Mouse (Mus musculus): ENCODE data around the gene Efcab7.

Gene Efcab7

GRCm38 (mm10) chr4:99944606-99945005, 115.6 kb downstream of the Efcab7 start:
- DNase-seq (ENCODE audit: low spot score), result no peak

- DNase-seq (ENCODE audit: low spot score), result no peak
Observed at GRCm38 (mm10) chr4:99945011-99945410, 116.0 kb downstream of the Efcab7 start.

DNA sequence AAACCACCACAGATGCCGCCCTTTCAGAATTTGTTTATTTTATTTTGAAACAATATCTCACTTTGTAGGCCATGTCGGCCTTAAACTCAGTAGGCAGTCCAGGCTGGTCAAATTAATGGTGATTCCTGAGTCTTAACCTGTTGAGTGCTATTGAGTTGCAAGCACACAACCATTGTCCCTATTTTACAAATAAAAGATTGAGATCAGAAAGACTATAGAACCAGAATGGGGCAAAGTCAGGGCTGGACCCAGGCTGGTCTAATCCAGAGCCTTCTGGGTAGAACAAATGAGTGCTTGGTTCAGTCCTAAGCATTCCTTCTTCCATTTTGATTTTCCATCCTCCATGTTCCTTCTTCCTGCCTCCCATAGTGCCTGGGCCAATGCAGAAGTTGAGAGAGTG, 117.5 kb downstream of the Efcab7 start:
- DNase-seq (ENCODE audit: low spot score), result no peak

DNA sequence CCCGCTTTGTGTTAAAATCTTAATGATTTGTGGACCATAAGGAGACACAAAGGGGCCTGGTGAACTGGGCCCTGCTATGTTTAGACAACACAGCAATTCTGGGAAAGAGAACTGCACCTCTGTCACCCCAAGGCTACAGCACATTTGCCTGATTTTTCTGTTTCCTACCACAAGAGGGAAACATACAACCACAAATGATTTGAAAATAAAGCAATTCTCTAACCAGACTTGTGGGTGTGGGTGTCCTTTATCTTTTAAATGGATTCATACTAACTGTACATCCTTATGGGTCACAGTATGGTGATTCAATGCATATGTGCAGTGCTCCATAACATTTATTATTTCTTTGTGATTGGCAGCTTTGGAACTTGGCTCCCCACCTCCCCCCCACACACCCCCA, 118.2 kb downstream of the Efcab7 start:
- no peak for DNase-seq (ENCODE audit: low spot score)

DNA sequence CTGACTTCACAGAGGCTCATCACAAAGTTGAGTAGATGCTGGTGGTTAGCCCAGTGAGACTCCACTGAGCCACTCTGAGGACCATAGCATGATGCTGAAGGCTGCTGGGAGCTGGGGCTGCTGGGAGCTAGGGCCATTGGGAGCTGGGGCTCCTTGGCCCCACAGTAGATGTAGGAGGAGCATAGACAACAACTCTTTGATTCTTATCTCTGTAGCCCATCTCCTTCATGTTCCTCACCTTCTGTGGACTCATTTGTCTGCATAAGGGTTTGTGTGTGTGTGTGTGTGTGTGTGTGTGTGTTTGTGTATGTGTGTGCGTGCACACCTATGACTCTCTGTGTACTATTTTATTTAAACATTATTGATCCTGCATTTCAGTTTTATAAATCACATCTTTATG, 118.9 kb downstream of the Efcab7 start:
- no peak for DNase-seq (ENCODE audit: low spot score)

DNA sequence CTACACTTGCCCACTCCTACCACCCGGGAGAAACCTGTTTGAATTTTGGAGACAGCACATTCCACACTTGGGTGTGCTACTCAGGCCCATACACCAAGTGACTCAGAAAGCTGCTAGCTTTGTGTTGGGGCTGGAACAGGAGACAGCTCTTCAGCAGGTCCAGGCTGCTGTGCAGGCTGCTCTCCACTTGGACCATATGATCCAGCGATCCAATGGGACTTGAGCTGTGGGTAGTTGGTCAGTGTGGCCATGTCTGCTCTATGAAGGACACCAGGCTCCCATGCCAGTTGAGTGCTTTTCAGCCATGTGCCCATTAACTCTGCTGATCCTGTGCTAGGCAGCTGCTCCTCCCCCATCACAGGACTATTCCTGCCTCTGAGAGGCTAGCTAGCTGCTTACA, 124.9 kb downstream of the Efcab7 start:
- no peak for DNase-seq (ENCODE audit: low spot score)

DNA sequence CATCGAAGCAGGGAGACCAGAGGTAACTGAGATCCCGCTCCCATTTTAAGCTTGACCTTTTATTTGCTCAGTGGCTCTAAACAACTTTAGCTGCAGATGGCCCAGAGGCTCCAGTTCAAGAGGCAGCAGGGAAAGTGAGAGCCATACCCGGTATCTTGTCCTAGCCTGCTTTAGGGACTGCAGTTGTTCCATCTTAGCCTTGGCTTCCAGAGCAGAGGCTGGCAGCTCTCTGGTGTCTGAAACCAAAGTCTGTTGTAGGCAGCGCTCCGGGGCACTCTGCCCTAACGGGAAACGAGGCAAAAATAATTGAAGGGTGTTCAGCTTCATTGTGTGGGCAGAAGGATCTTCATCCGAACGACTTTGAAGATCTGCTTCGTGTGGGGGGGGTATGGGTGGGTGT, 126.4 kb downstream of the Efcab7 start:
- no peak for DNase-seq (ENCODE audit: low spot score)

DNA sequence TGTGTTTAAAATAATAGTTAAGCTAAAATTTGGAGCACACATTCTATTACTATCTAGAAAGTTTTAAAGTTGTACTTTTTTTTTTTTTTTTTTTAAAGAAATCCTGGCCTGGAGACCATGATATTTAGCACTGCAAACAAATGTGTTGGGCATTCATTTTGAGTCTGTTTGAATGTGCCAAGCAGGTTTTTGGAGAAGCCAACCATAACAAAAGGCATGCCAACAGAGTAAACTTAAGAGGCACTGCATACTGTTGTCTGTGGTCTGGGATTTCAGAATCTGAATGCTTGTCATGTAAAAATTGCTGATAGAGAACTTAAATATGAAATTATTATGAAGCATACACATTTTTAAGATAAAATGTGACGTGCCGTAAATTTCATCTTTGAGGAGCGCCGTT, 128.2 kb downstream of the Efcab7 start:
- DNase-seq (ENCODE audit: low spot score), result no peak

- DNase-seq (ENCODE audit: low spot score), result no peak
Observed at GRCm38 (mm10) chr4:99958084-99958815, 129.3 kb downstream of the Efcab7 start.

DNA sequence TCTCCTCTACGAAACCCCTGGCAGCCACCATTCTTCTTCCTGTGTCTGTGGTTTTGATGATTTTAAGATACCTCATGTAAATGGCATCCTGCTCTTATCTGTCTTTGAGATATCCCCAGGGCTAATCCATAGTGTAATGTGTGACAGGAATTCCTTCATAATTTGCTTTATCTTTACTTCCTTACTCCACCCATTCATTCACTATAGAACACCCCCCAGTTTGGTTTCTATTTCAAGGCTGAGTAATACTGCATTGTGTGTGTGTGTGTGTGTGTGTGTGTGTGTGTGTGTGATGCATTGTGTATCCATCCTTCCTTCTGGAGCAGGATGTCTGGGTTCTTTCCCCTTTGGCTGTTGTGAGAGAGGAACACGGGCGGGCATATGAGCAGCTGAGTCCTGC, 130.3 kb downstream of the Efcab7 start:
- no peak for DNase-seq (ENCODE audit: low spot score)
